Mouse (Mus musculus) CH12.LX (cell line): ENCODE data around the gene Gm572. TPM values are rescaled to one million over a fixed set of nuclear protein-coding genes. Genes with fewer than 3 reads are reported as not detected.

Experiments used
- DNase-seq: peaks from one replicate; pipeline ENCODE4 v3.0.0-alpha.2; 2013; ENCODE audit errors: extremely low read depth
- H3K27ac ChIP-seq: 2 replicates; pipeline ENCODE4 v1.5.1; 2012; ENCODE audit warnings: low read depth, mild to moderate bottlenecking, control low read depth, moderate library complexity; ENCODE audit not compliant: insufficient read depth
- H3K27me3 ChIP-seq: replicated peaks from 2 replicates; pipeline ENCODE3; 2012; ENCODE audit warnings: inconsistent platforms
- H3K36me3 ChIP-seq, 2 experiments: replicated peaks in 1 of 2; 2 replicates each; pipeline versions ENCODE3 to v1.6.1; 2012; ENCODE audit warnings: inconsistent platforms in 1 of 2, low read length in 1 of 2, mild to moderate bottlenecking in 1 of 2, mixed read lengths in 1 of 2, moderate library complexity in 1 of 2; ENCODE audit not compliant: control insufficient read depth in 1 of 2, insufficient read depth in 1 of 2
- H3K4me1 ChIP-seq, 2 experiments: 2 replicates each; pipeline ENCODE4 v1.6.1; 2012; ENCODE audit warnings: inconsistent platforms in 1 of 2, moderate library complexity in 1 of 2; ENCODE audit not compliant: insufficient read depth in 2 of 2, control insufficient read depth in 1 of 2
- H3K4me2 ChIP-seq: 2 replicates; pipeline ENCODE4 v1.6.1; 2012; ENCODE audit warnings: low read depth, mild to moderate bottlenecking, control low read depth; ENCODE audit not compliant: poor library complexity, insufficient read depth, severe bottlenecking
- H3K4me3 ChIP-seq, 3 experiments: fragments of 150-350 bp in 1 of 3; sonication (generic) in 1 of 3; replicated peaks in 1 of 3; 2 replicates each; pipeline versions ENCODE3 to v1.5.1; 2011 to 2012; ENCODE audit warnings: low read depth in 2 of 3, low read length in 2 of 3, mild to moderate bottlenecking in 2 of 3, moderate library complexity in 2 of 3, control low read depth in 1 of 3, improper control_type of control experiment in 1 of 3, inconsistent platforms in 1 of 3, mixed read lengths in 1 of 3; ENCODE audit not compliant: poor library complexity in 1 of 3
- H3K79me2 ChIP-seq: replicated peaks from 2 replicates; pipeline ENCODE4 v1.6.1; 2012; ENCODE audit warnings: mild to moderate bottlenecking, moderate library complexity; ENCODE audit not compliant: control insufficient read depth, poor library complexity, insufficient read depth, severe bottlenecking; ENCODE audit errors: extremely low read depth
- H3K9ac ChIP-seq: 2 replicates; pipeline ENCODE4 v1.6.1; 2012; ENCODE audit warnings: low read depth, mild to moderate bottlenecking, control low read depth, moderate library complexity; ENCODE audit not compliant: insufficient read depth
- H3K9me3 ChIP-seq: replicated peaks from 2 replicates; pipeline ENCODE3; 2012; ENCODE audit warnings: low read length, inconsistent platforms, mixed read lengths
- CHD2 ChIP-seq: IDR thresholded peaks from 2 replicates; pipeline ENCODE4 v1.6.1; 2011; ENCODE audit warnings: low read length, improper control_type of control experiment
- CTCF ChIP-seq, 2 experiments: IDR thresholded peaks in 1 of 2; conservative IDR thresholded peaks in 1 of 2; 2 replicates each; pipeline ENCODE4 v1.5.1; 2011 to 2012; ENCODE audit warnings: low read depth in 2 of 2, low read length in 2 of 2, improper control_type of control experiment in 1 of 2, inconsistent platforms in 1 of 2, mild to moderate bottlenecking in 1 of 2, moderate library complexity in 1 of 2
- E2F4 ChIP-seq: IDR thresholded peaks from 2 replicates; pipeline ENCODE4 v1.6.1; 2011; ENCODE audit warnings: low read depth, low read length, improper control_type of control experiment; ENCODE audit not compliant: insufficient replicate concordance
- ELF1 ChIP-seq: IDR thresholded peaks from 2 replicates; pipeline ENCODE4 v1.6.1; 2014; ENCODE audit warnings: low read depth, mild to moderate bottlenecking, inconsistent platforms, low read length, improper control_type of control experiment
- EP300 ChIP-seq: IDR thresholded peaks from 2 replicates; pipeline ENCODE4 v1.6.1; 2011; ENCODE audit warnings: low read length, improper control_type of control experiment
- GABPA ChIP-seq: IDR thresholded peaks from 2 replicates; pipeline ENCODE4 v1.6.1; 2012; ENCODE audit warnings: low read depth, low read length, improper control_type of control experiment, inconsistent platforms; ENCODE audit not compliant: insufficient replicate concordance
- HCFC1 ChIP-seq: IDR thresholded peaks from 2 replicates; pipeline ENCODE4 v1.6.1; 2012; ENCODE audit warnings: low read depth, mild to moderate bottlenecking, inconsistent platforms, low read length, improper control_type of control experiment
- IRF4 ChIP-seq: IDR thresholded peaks from 2 replicates; pipeline ENCODE4 v1.6.1; 2014; ENCODE audit warnings: low read depth, mild to moderate bottlenecking, inconsistent platforms, low read length, improper control_type of control experiment
- JUN ChIP-seq: IDR thresholded peaks from 2 replicates; pipeline ENCODE4 v1.6.1; 2011; ENCODE audit warnings: low read depth, mild to moderate bottlenecking, low read length, improper control_type of control experiment, moderate library complexity; ENCODE audit not compliant: insufficient read depth
- MAFK ChIP-seq: IDR thresholded peaks from 2 replicates; pipeline ENCODE4 v1.6.1; 2011; ENCODE audit warnings: low read length, improper control_type of control experiment; ENCODE audit not compliant: insufficient replicate concordance
- MAX ChIP-seq: IDR thresholded peaks from 2 replicates; pipeline ENCODE4 v1.6.1; 2011; ENCODE audit warnings: low read length, improper control_type of control experiment
- MAZ ChIP-seq: IDR thresholded peaks from 2 replicates; pipeline ENCODE4 v1.6.1; 2012; ENCODE audit warnings: low read depth, mild to moderate bottlenecking, inconsistent platforms, low read length, improper control_type of control experiment, moderate library complexity
- MEF2A ChIP-seq: IDR thresholded peaks from 2 replicates; pipeline ENCODE4 v1.6.1; 2014; ENCODE audit warnings: low read depth, mild to moderate bottlenecking, inconsistent platforms, low read length, improper control_type of control experiment, borderline replicate concordance
- MXI1 ChIP-seq: IDR thresholded peaks from 2 replicates; pipeline ENCODE4 v1.6.1; 2011; ENCODE audit warnings: mild to moderate bottlenecking, low read depth, low read length, improper control_type of control experiment
- MYC ChIP-seq: IDR thresholded peaks from 2 replicates; pipeline ENCODE4 v1.6.1; 2011; ENCODE audit warnings: low read depth, mild to moderate bottlenecking, improper control_type of control experiment, low read length
- NELFE ChIP-seq: IDR thresholded peaks from 2 replicates; pipeline ENCODE4 v1.6.1; 2011; ENCODE audit warnings: low read depth, low read length, improper control_type of control experiment
- NRF1 ChIP-seq: IDR thresholded peaks from 2 replicates; pipeline ENCODE4 v1.6.1; 2014; ENCODE audit warnings: low read depth, mild to moderate bottlenecking, inconsistent platforms, low read length, improper control_type of control experiment, moderate library complexity
- POLR2A ChIP-seq: IDR thresholded peaks from 2 replicates; pipeline ENCODE4 v1.6.1; 2011; ENCODE audit warnings: low read depth, mild to moderate bottlenecking, improper control_type of control experiment, low read length
- SIN3A ChIP-seq: IDR thresholded peaks from 2 replicates; pipeline ENCODE4 v1.6.1; 2012; ENCODE audit warnings: low read length, improper control_type of control experiment, inconsistent platforms
- SMC3 ChIP-seq: IDR thresholded peaks from 2 replicates; pipeline ENCODE4 v1.6.1; 2011; ENCODE audit warnings: low read depth, low read length, improper control_type of control experiment
- UBTF ChIP-seq: IDR thresholded peaks from 2 replicates; pipeline ENCODE4 v1.6.1; 2012; ENCODE audit warnings: low read depth, mild to moderate bottlenecking, inconsistent platforms, low read length, improper control_type of control experiment, moderate library complexity
- USF1 ChIP-seq: IDR thresholded peaks from 2 replicates; pipeline ENCODE4 v1.6.1; 2014; ENCODE audit warnings: low read depth, mild to moderate bottlenecking, inconsistent platforms, low read length, improper control_type of control experiment
- ZKSCAN1 ChIP-seq: IDR thresholded peaks from 2 replicates; pipeline ENCODE4 v1.6.1; 2012; ENCODE audit warnings: low read depth, inconsistent platforms, low read length, improper control_type of control experiment, borderline replicate concordance
- ZMIZ1 ChIP-seq: IDR thresholded peaks from 2 replicates; pipeline ENCODE4 v1.6.1; 2012; ENCODE audit warnings: low read depth, mild to moderate bottlenecking, inconsistent platforms, low read length, improper control_type of control experiment
- dilution Hi-C: fragments of 300-500 bp; cut with MboI; formaldehyde crosslinking; loops from 2 replicates; pipeline ENCODE4 v1.14.3; 2020; ENCODE audit warnings: low sequenced_read_pairs; ENCODE audit not compliant: extremely low pct_unique_long_range_greater_than_20kb, extremely low pct_ligation_motif_present
- in situ Hi-C: fragments of 300-500 bp; cut with MboI; formaldehyde crosslinking; loops from 3 replicates; pipeline ENCODE4 v1.14.3; 2019; ENCODE audit warnings: low sequenced_read_pairs, low pct_ligation_motif_present, low pct_unique_long_range_greater_than_20kb, mixed read lengths
- polyA plus RNA-seq: library from polyadenylated mRNA; unstranded; fragments of >175 nt; gene quantifications from 2 replicates; pipeline ENCODE4 v1.2.1, GENCODE M21; 2012; ENCODE audit warnings: low read depth; ENCODE audit not compliant: insufficient read length
- total RNA-seq, 2 experiments: library from RNA; depleted of rRNA; stranded (reverse); fragments of 300-350 nt in 1 of 2; fragments of >200 nt in 1 of 2; gene quantifications; 2 replicates each; pipeline ENCODE4 v1.2.3; 2012 to 2014

Gene Gm572
- total and polyA plus RNA-seq, 3 experiments: not detected

DNA sequence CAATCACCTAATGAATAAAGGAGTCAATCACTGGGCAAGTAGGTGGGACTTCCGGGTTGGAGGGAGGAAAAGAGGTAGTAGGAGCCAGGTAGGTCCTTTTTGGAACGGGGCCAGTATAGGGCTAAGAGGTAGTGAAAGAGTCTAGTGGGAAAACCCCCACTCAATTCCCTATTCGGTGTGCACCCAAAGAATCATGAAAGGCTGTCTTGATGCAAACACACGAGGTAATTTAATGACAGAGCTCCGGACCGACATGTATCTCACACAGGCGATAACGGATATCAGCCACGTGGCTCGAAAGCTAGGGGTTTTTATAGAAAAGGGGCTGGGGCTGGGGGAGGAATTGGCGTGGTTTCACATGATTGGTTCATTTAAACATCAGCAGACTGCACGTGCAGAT is 44.3 kb upstream of the Gm572 start:
- no peak for DNase-seq
- peaks cover 6 to 33% of the 10 kb centered on the region in 2 experiments; a peak in 3 of 4 replicates for H3K4me1 ChIP-seq
- no peak overlapping the region for H3K4me2 ChIP-seq
- H3K36me3 ChIP-seq: peaks cover 46 to 71% of the 10 kb centered on the region in 2 experiments
- no peaks in the 10 kb centered on the region for H3K27me3 ChIP-seq
- peaks cover 40% of the 10 kb centered on the region for H3K9me3 ChIP-seq
- no peak overlapping the region for H3K9ac ChIP-seq
- in situ Hi-C loops: no loop called here
- H3K4me3 ChIP-seq: no peak overlapping the region
- no peak overlapping the region for H3K27ac ChIP-seq
- TF ChIP-seq MAZ: no peak
- peak; percentile 14; the same call in 1 of the 2 replicates for TF ChIP-seq EP300
- TF ChIP-seq MEF2A: no peak
- no peak for TF ChIP-seq UBTF
- TF ChIP-seq MAX: no peak
- TF ChIP-seq E2F4: no peak
- no peak for TF ChIP-seq MAFK
- no peak for TF ChIP-seq CHD2
- 0 out of 2 replicates have a peak, but pooled peaks have one; percentile 10 for TF ChIP-seq POLR2A
- peak; percentile 25; the same call in 1 of the 2 replicates for TF ChIP-seq IRF4
- no peak for TF ChIP-seq ZKSCAN1
- TF ChIP-seq ZMIZ1: no peak
- no peak for TF ChIP-seq NELFE
- peaks cover 3% of the 10 kb centered on the region for H3K79me2 ChIP-seq
- dilution Hi-C loops: no loop called here

GRCm38 (mm10) chr4:148600316-148600715 is 42.8 kb upstream of the Gm572 start:
- Histone ChIP-seq H3K79me2 (no peaks in the 10 kb centered on the region), H3K9ac (no peak overlapping the region), H3K9me3 (peaks cover 30% of the 10 kb centered on the region), H3K27me3 (no peaks in the 10 kb centered on the region)
- no peak for DNase-seq
- no peak for TF ChIP-seq JUN
- no peak for TF ChIP-seq ZKSCAN1
- no peak for TF ChIP-seq ELF1
- TF ChIP-seq MYC: no peak
- no peak for TF ChIP-seq NRF1
- no peak for TF ChIP-seq GABPA
- no peak for TF ChIP-seq MAFK
- no peak for TF ChIP-seq SMC3
- TF ChIP-seq USF1: no peak
- no peak for TF ChIP-seq HCFC1
- TF ChIP-seq MEF2A: no peak
- no peak for TF ChIP-seq CTCF (conservative IDR thresholded peaks at IDR 0.05 in 1 of 2, IDR thresholded peaks at IDR 0.05 in 1 of 2; ENCODE audit: low read depth in 2 of 2, low read length in 2 of 2)
- TF ChIP-seq MXI1: no peak
- TF ChIP-seq SIN3A: no peak
- TF ChIP-seq E2F4: no peak
- TF ChIP-seq CHD2: no peak
- TF ChIP-seq POLR2A: no peak
- no peak for TF ChIP-seq EP300
- TF ChIP-seq, all 38 proteins: peak for 0
- Histone ChIP-seq H3K4me1 (peaks cover 4 to 27% of the 10 kb centered on the region in 2 experiments; a peak in 3 of 4 replicates), H3K4me3 (no peak overlapping the region), H3K36me3 (peaks cover 31 to 56% of the 10 kb centered on the region in 2 experiments), H3K4me2 (no peak overlapping the region), H3K27ac (no peak overlapping the region)
- in situ Hi-C loops: loop anchor here (25.0 kb wide), 1 partner anchor 438 kb away; the partner anchor contains the start of genes Fbxo2, Fbxo44 and Fbxo6
- dilution Hi-C loops: no loop called here
